Mouse (Mus musculus): ENCODE data around the gene Pard6b. TPM values are rescaled to one million over a fixed set of nuclear protein-coding genes. Genes with fewer than 3 reads are reported as not detected.

Gene Pard6b
- polyA plus RNA-seq (2014; fragmentation: Nextera tagmentation; extraction: Ambion mirVana) = 2.9 and 3.0 TPM in 2 replicates

DNA sequence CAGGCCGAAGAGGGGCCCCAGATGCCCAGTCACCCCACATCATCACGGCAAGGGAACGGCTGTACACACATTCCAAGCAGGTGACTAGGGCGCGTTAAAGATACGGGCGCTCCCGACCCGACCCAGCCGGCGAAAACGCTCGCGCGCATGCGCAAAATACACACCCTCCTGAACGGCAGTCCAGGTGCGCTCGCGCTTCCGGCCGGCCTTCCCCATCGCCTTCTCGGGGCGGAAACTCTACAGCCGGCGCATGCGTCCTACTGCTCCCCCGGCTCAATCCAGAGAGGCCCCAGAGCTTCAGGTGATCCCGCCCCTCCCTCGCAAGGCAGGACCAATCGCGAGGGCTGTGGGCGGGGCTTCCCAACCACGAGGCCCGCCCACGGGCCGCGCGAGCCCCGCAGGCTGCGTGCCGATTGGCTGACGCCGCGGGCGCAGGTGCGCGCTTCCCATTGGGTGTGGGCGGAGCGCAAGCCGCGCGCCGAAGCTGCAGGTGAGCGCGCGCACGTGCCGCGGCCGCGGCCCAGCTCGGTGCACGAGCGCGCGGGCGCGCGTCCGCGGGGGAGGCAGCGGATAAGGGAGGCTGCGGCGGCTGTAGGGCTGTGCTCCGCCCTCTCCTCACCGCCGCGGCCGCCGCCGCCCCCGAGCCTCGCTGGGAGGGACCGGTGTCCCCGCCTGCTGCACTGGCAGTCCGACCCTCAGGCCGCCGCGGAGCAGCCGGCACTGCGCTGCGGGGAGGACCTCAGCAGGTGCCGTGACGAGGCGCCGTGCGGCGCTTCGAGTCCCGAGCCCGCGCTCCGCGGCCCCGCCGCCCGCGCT, at the start of gene Pard6b:
Gene Pard6b (plus strand): TSS at position 574 of the 816 bp plus-strand sequence.
- H3K36me3 ChIP-seq (ENCODE audit: control insufficient read depth, insufficient read depth, low read length) = no peaks in the 10 kb centered on the region
- 2% methylated on average over 30 of the region's 110 CpGs for WGBS
- DNase-seq (ENCODE audit: low spot score) = peak; percentile 98
- no peaks in the 10 kb centered on the region for H3K9me3 ChIP-seq (ENCODE audit: control insufficient read depth, low read length)
- H3K27me3 ChIP-seq (replicated peaks; ENCODE audit: control insufficient read depth, insufficient read depth, low read length) = peaks cover 25% of the 10 kb centered on the region
- peaks cover 5% of the 10 kb centered on the region for H3K4me1 ChIP-seq (ENCODE audit: control insufficient read depth, insufficient read depth, low read length)
- H3K4me3 ChIP-seq (ENCODE audit: low read depth, low read length) = peak within 1 kb of the TSS; percentile 77
- peak within 1 kb of the TSS; percentile 70 for H3K9ac ChIP-seq (ENCODE audit: low read depth, low read length)
- peak; percentile 97 for ATAC-seq (ENCODE audit: low read depth)
- peak within 1 kb of the TSS; percentile 48 for H3K27ac ChIP-seq (replicated peaks; ENCODE audit: low read depth, low read length)
- H3K4me2 ChIP-seq (ENCODE audit: low read depth, low read length) = peak within 1 kb of the TSS; percentile 99

- WGBS = 75% methylated on average over 2 of the region's 2 CpGs
- Histone ChIP-seq H3K4me2 (ENCODE audit: low read depth, low read length) (no peak overlapping the region), H3K36me3 (ENCODE audit: control insufficient read depth, insufficient read depth, low read length) (no peaks in the 10 kb centered on the region), H3K9ac (ENCODE audit: low read depth, low read length) (no peak overlapping the region), H3K27ac (replicated peaks; ENCODE audit: low read depth, low read length) (no peak overlapping the region), H3K4me1 (ENCODE audit: control insufficient read depth, insufficient read depth, low read length) (no peaks in the 10 kb centered on the region), H3K4me3 (ENCODE audit: low read depth, low read length) (no peak overlapping the region), H3K27me3 (replicated peaks; ENCODE audit: control insufficient read depth, insufficient read depth, low read length) (no peaks in the 10 kb centered on the region), H3K9me3 (ENCODE audit: control insufficient read depth, low read length) (peaks cover 9% of the 10 kb centered on the region)
- ATAC-seq (ENCODE audit: low read depth) (no peak), DNase-seq (ENCODE audit: low spot score) (no peak)
These were observed 49.0 kb upstream of the Pard6b start for GRCm38 (mm10) chr2:168031842-168032241.

GRCm38 (mm10) chr2:168033905-168034304, 46.9 kb upstream of the Pard6b start:
- H3K4me3 ChIP-seq (ENCODE audit: low read depth, low read length) = no peak overlapping the region
- WGBS = 68% methylated on average over 10 of the region's 10 CpGs
- no peak for ATAC-seq (ENCODE audit: low read depth)
- H3K27ac ChIP-seq (replicated peaks; ENCODE audit: low read depth, low read length) = no peak overlapping the region
- H3K4me2 ChIP-seq (ENCODE audit: low read depth, low read length) = no peak overlapping the region
- H3K27me3 ChIP-seq (replicated peaks; ENCODE audit: control insufficient read depth, insufficient read depth, low read length) = no peaks in the 10 kb centered on the region
- no peak overlapping the region for H3K9ac ChIP-seq (ENCODE audit: low read depth, low read length)
- no peaks in the 10 kb centered on the region; the same call in 1 of the 2 replicates for H3K4me1 ChIP-seq (ENCODE audit: control insufficient read depth, insufficient read depth, low read length)
- H3K9me3 ChIP-seq (ENCODE audit: control insufficient read depth, low read length) = peaks cover 2% of the 10 kb centered on the region; the same call in 1 of the 2 replicates
- H3K36me3 ChIP-seq (ENCODE audit: control insufficient read depth, insufficient read depth, low read length) = no peaks in the 10 kb centered on the region
- no peak for DNase-seq (ENCODE audit: low spot score)

DNA sequence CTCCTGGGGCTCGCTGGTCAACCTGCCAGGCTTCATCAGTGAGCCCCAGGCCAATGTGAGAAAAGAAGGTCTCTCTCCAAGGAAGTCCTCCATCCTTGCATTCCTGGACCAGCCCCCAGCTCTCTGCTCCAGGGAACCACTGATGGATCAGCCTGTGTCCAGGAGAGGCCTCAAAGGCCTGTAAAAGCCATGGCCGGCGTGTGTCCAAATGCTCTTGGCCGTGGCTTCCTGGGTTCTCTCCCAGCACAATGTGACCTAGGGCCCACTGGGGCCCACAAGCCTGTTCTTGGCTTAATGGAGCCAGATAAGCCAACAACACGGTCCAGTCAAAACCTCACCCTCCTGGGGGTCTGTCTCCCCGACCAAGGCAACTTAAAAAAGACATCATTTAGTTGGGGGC, 44.9 kb upstream of the Pard6b start:
- H3K9ac ChIP-seq (ENCODE audit: low read depth, low read length) = no peak overlapping the region
- no peak for DNase-seq (ENCODE audit: low spot score)
- no peak overlapping the region for H3K4me3 ChIP-seq (ENCODE audit: low read depth, low read length)
- no peak overlapping the region for H3K4me2 ChIP-seq (ENCODE audit: low read depth, low read length)
- WGBS = 89% methylated on average over 6 of the region's 6 CpGs
- no peaks in the 10 kb centered on the region; the same call in 1 of the 2 replicates for H3K4me1 ChIP-seq (ENCODE audit: control insufficient read depth, insufficient read depth, low read length)
- H3K27ac ChIP-seq (replicated peaks; ENCODE audit: low read depth, low read length) = no peak overlapping the region
- no peaks in the 10 kb centered on the region for H3K27me3 ChIP-seq (replicated peaks; ENCODE audit: control insufficient read depth, insufficient read depth, low read length)
- H3K9me3 ChIP-seq (ENCODE audit: control insufficient read depth, low read length) = no peaks in the 10 kb centered on the region
- H3K36me3 ChIP-seq (ENCODE audit: control insufficient read depth, insufficient read depth, low read length) = no peaks in the 10 kb centered on the region
- ATAC-seq (ENCODE audit: low read depth) = no peak

DNA sequence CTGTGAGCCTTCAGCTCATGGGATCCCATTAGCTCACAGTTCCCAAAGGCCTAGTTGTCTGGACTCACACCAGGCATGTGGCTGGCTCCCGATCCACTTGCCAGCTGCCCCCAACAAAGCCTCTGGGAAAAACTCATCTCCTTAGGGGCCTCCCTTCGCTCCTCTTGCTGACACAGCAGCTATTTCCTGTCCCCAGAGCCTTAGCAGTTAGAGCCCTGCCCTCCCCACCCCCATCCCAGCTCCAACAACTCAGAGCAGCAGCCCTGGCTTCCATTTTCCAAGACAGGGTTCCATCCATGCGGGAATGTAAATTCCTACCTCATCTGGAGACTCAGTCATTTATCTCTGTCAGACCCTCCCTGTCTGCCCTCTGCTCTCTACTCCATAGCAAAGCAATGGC, 43.7 kb upstream of the Pard6b start:
- DNase-seq (ENCODE audit: low spot score) (no peak), ATAC-seq (ENCODE audit: low read depth) (peak; percentile 50; the same call in 1 of the 2 replicates)
- Histone ChIP-seq H3K27ac (replicated peaks; ENCODE audit: low read depth, low read length) (no peak overlapping the region), H3K36me3 (ENCODE audit: control insufficient read depth, insufficient read depth, low read length) (no peaks in the 10 kb centered on the region), H3K4me1 (ENCODE audit: control insufficient read depth, insufficient read depth, low read length) (no peaks in the 10 kb centered on the region; the same call in 1 of the 2 replicates), H3K4me2 (ENCODE audit: low read depth, low read length) (no peak overlapping the region), H3K9me3 (ENCODE audit: control insufficient read depth, low read length) (no peaks in the 10 kb centered on the region), H3K27me3 (replicated peaks; ENCODE audit: control insufficient read depth, insufficient read depth, low read length) (no peaks in the 10 kb centered on the region), H3K9ac (ENCODE audit: low read depth, low read length) (no peak overlapping the region), H3K4me3 (ENCODE audit: low read depth, low read length) (no peak overlapping the region)
- 36% methylated on average over 3 of the region's 3 CpGs for WGBS

DNA sequence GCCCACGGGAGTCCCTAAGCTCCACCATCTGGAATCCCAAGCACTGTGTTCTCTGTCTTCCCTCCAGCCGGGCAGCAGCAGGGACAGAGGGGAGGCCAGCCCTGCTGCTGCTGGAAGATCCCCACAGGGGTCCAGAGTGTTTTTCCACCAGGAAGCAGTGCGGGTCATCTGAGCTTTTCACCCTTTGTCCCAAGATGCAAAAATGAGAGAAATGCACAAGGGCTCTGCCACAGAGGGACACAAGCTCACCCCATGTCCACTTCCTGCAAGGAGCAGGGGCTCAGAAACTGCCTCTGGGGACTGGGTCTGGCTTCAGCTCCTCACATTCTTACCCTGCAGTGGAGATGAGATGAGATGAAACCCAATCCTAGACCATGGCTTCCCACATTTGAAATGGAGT, 40.1 kb upstream of the Pard6b start:
- no peaks in the 10 kb centered on the region for H3K9me3 ChIP-seq (ENCODE audit: control insufficient read depth, low read length)
- ATAC-seq (ENCODE audit: low read depth) = no peak
- peaks cover 5% of the 10 kb centered on the region for H3K4me1 ChIP-seq (ENCODE audit: control insufficient read depth, insufficient read depth, low read length)

GRCm38 (mm10) chr2:168042019-168042418, 38.8 kb upstream of the Pard6b start:
- 65% methylated on average over 6 of the region's 6 CpGs for WGBS
- no peaks in the 10 kb centered on the region for H3K27me3 ChIP-seq (replicated peaks; ENCODE audit: control insufficient read depth, insufficient read depth, low read length)
- H3K4me1 ChIP-seq (ENCODE audit: control insufficient read depth, insufficient read depth, low read length) = peaks cover 18% of the 10 kb centered on the region
- no peak overlapping the region for H3K27ac ChIP-seq (replicated peaks; ENCODE audit: low read depth, low read length)
- H3K4me3 ChIP-seq (ENCODE audit: low read depth, low read length) = no peak overlapping the region
- no peak for ATAC-seq (ENCODE audit: low read depth)
- DNase-seq (ENCODE audit: low spot score) = no peak
- no peaks in the 10 kb centered on the region for H3K36me3 ChIP-seq (ENCODE audit: control insufficient read depth, insufficient read depth, low read length)
- H3K9me3 ChIP-seq (ENCODE audit: control insufficient read depth, low read length) = no peaks in the 10 kb centered on the region
- no peak overlapping the region for H3K4me2 ChIP-seq (ENCODE audit: low read depth, low read length)
- no peak overlapping the region for H3K9ac ChIP-seq (ENCODE audit: low read depth, low read length)

More for the DNA sequence above, 40.1 kb upstream of the Pard6b start:
- 34% methylated on average over 3 of the region's 3 CpGs for WGBS
- Histone ChIP-seq H3K27me3 (replicated peaks; ENCODE audit: control insufficient read depth, insufficient read depth, low read length) (no peaks in the 10 kb centered on the region), H3K9ac (ENCODE audit: low read depth, low read length) (no peak overlapping the region), H3K36me3 (ENCODE audit: control insufficient read depth, insufficient read depth, low read length) (no peaks in the 10 kb centered on the region), H3K4me2 (ENCODE audit: low read depth, low read length) (no peak overlapping the region), H3K27ac (replicated peaks; ENCODE audit: low read depth, low read length) (no peak overlapping the region), H3K4me3 (ENCODE audit: low read depth, low read length) (no peak overlapping the region)
- no peak for DNase-seq (ENCODE audit: low spot score)

GRCm38 (mm10) chr2:168044681-168045287, 36.0 kb upstream of the Pard6b start:
- H3K27me3 ChIP-seq (replicated peaks; ENCODE audit: control insufficient read depth, insufficient read depth, low read length) = no peaks in the 10 kb centered on the region
- H3K9me3 ChIP-seq (ENCODE audit: control insufficient read depth, low read length) = no peaks in the 10 kb centered on the region
- no peak overlapping the region for H3K9ac ChIP-seq (ENCODE audit: low read depth, low read length)
- peak overlapping the region; percentile 88 for H3K27ac ChIP-seq (replicated peaks; ENCODE audit: low read depth, low read length)
- DNase-seq (ENCODE audit: low spot score) = no peak
- ATAC-seq (ENCODE audit: low read depth) = no peak
- peaks cover 25% of the 10 kb centered on the region for H3K4me1 ChIP-seq (ENCODE audit: control insufficient read depth, insufficient read depth, low read length)
- 77% methylated on average over 10 of the region's 10 CpGs for WGBS
- H3K4me3 ChIP-seq (ENCODE audit: low read depth, low read length) = no peak overlapping the region
- no peaks in the 10 kb centered on the region for H3K36me3 ChIP-seq (ENCODE audit: control insufficient read depth, insufficient read depth, low read length)
- no peak overlapping the region for H3K4me2 ChIP-seq (ENCODE audit: low read depth, low read length)

Measured in embryonic facial prominence, embryonic 14.5 days (tissue).